Mouse (Mus musculus) CH12.LX (cell line): Measurements from ENCODE around the gene Eml2. TPM values are rescaled to one million over a fixed set of nuclear protein-coding genes. Genes with fewer than 3 reads are reported as not detected.
A peak's percentile ranks its signal among the peaks of the same experiment; 100 is the strongest.

Experiments
- DNase-seq: peaks from one replicate; pipeline ENCODE4 v3.0.0-alpha.2; 2013; ENCODE audit errors: extremely low read depth
- H3K27ac ChIP-seq: 2 replicates; pipeline ENCODE4 v1.5.1; 2012; ENCODE audit warnings: low read depth, mild to moderate bottlenecking, control low read depth, moderate library complexity; ENCODE audit not compliant: insufficient read depth
- H3K27me3 ChIP-seq: replicated peaks from 2 replicates; pipeline ENCODE3; 2012; ENCODE audit warnings: inconsistent platforms
- H3K36me3 ChIP-seq, 2 experiments: replicated peaks in 1 of 2; 2 replicates each; pipeline versions ENCODE3 to v1.6.1; 2012; ENCODE audit warnings: inconsistent platforms in 1 of 2, low read length in 1 of 2, mild to moderate bottlenecking in 1 of 2, mixed read lengths in 1 of 2, moderate library complexity in 1 of 2; ENCODE audit not compliant: control insufficient read depth in 1 of 2, insufficient read depth in 1 of 2
- H3K4me1 ChIP-seq, 2 experiments: 2 replicates each; pipeline ENCODE4 v1.6.1; 2012; ENCODE audit warnings: inconsistent platforms in 1 of 2, moderate library complexity in 1 of 2; ENCODE audit not compliant: insufficient read depth in 2 of 2, control insufficient read depth in 1 of 2
- H3K4me2 ChIP-seq: 2 replicates; pipeline ENCODE4 v1.6.1; 2012; ENCODE audit warnings: low read depth, mild to moderate bottlenecking, control low read depth; ENCODE audit not compliant: poor library complexity, insufficient read depth, severe bottlenecking
- H3K4me3 ChIP-seq, 3 experiments: fragments of 150-350 bp in 1 of 3; sonication (generic) in 1 of 3; replicated peaks in 1 of 3; 2 replicates each; pipeline versions ENCODE3 to v1.5.1; 2011 to 2012; ENCODE audit warnings: low read depth in 2 of 3, low read length in 2 of 3, mild to moderate bottlenecking in 2 of 3, moderate library complexity in 2 of 3, control low read depth in 1 of 3, improper control_type of control experiment in 1 of 3, inconsistent platforms in 1 of 3, mixed read lengths in 1 of 3; ENCODE audit not compliant: poor library complexity in 1 of 3
- H3K79me2 ChIP-seq: replicated peaks from 2 replicates; pipeline ENCODE4 v1.6.1; 2012; ENCODE audit warnings: mild to moderate bottlenecking, moderate library complexity; ENCODE audit not compliant: control insufficient read depth, poor library complexity, insufficient read depth, severe bottlenecking; ENCODE audit errors: extremely low read depth
- H3K9ac ChIP-seq: 2 replicates; pipeline ENCODE4 v1.6.1; 2012; ENCODE audit warnings: low read depth, mild to moderate bottlenecking, control low read depth, moderate library complexity; ENCODE audit not compliant: insufficient read depth
- H3K9me3 ChIP-seq: replicated peaks from 2 replicates; pipeline ENCODE3; 2012; ENCODE audit warnings: low read length, inconsistent platforms, mixed read lengths
- BHLHE40 ChIP-seq: IDR thresholded peaks from 2 replicates; pipeline ENCODE4 v1.6.1; 2011; ENCODE audit warnings: mild to moderate bottlenecking, low read depth, low read length, improper control_type of control experiment
- CHD1 ChIP-seq: IDR thresholded peaks from 2 replicates; pipeline ENCODE4 v1.6.1; 2012; ENCODE audit warnings: low read depth, low read length, improper control_type of control experiment, inconsistent platforms
- CTCF ChIP-seq, 2 experiments: IDR thresholded peaks in 1 of 2; conservative IDR thresholded peaks in 1 of 2; 2 replicates each; pipeline ENCODE4 v1.5.1; 2011 to 2012; ENCODE audit warnings: low read depth in 2 of 2, low read length in 2 of 2, improper control_type of control experiment in 1 of 2, inconsistent platforms in 1 of 2, mild to moderate bottlenecking in 1 of 2, moderate library complexity in 1 of 2
- GABPA ChIP-seq: IDR thresholded peaks from 2 replicates; pipeline ENCODE4 v1.6.1; 2012; ENCODE audit warnings: low read depth, low read length, improper control_type of control experiment, inconsistent platforms; ENCODE audit not compliant: insufficient replicate concordance
- IRF4 ChIP-seq: IDR thresholded peaks from 2 replicates; pipeline ENCODE4 v1.6.1; 2014; ENCODE audit warnings: low read depth, mild to moderate bottlenecking, inconsistent platforms, low read length, improper control_type of control experiment
- JUN ChIP-seq: IDR thresholded peaks from 2 replicates; pipeline ENCODE4 v1.6.1; 2011; ENCODE audit warnings: low read depth, mild to moderate bottlenecking, low read length, improper control_type of control experiment, moderate library complexity; ENCODE audit not compliant: insufficient read depth
- JUND ChIP-seq: conservative IDR thresholded peaks from 2 replicates; pipeline ENCODE4 v1.6.1; 2011; ENCODE audit warnings: low read depth, low read length, improper control_type of control experiment
- MAFK ChIP-seq: IDR thresholded peaks from 2 replicates; pipeline ENCODE4 v1.6.1; 2011; ENCODE audit warnings: low read length, improper control_type of control experiment; ENCODE audit not compliant: insufficient replicate concordance
- MEF2A ChIP-seq: IDR thresholded peaks from 2 replicates; pipeline ENCODE4 v1.6.1; 2014; ENCODE audit warnings: low read depth, mild to moderate bottlenecking, inconsistent platforms, low read length, improper control_type of control experiment, borderline replicate concordance
- NELFE ChIP-seq: IDR thresholded peaks from 2 replicates; pipeline ENCODE4 v1.6.1; 2011; ENCODE audit warnings: low read depth, low read length, improper control_type of control experiment
- PAX5 ChIP-seq: IDR thresholded peaks from 2 replicates; pipeline ENCODE4 v1.6.1; 2012; ENCODE audit warnings: low read length, inconsistent platforms, mixed read lengths
- POLR2A ChIP-seq: IDR thresholded peaks from 2 replicates; pipeline ENCODE4 v1.6.1; 2011; ENCODE audit warnings: low read depth, mild to moderate bottlenecking, improper control_type of control experiment, low read length
- RAD21 ChIP-seq: IDR thresholded peaks from 2 replicates; pipeline ENCODE4 v1.6.1; 2011; ENCODE audit warnings: low read depth, mild to moderate bottlenecking, low read length, improper control_type of control experiment, moderate library complexity
- SIN3A ChIP-seq: IDR thresholded peaks from 2 replicates; pipeline ENCODE4 v1.6.1; 2012; ENCODE audit warnings: low read length, improper control_type of control experiment, inconsistent platforms
- SMC3 ChIP-seq: IDR thresholded peaks from 2 replicates; pipeline ENCODE4 v1.6.1; 2011; ENCODE audit warnings: low read depth, low read length, improper control_type of control experiment
- TBP ChIP-seq: conservative IDR thresholded peaks from 2 replicates; pipeline ENCODE4 v1.6.1; 2011; ENCODE audit warnings: low read depth, low read length, improper control_type of control experiment
- TCF12 ChIP-seq: IDR thresholded peaks from 2 replicates; pipeline ENCODE4 v1.6.1; 2014; ENCODE audit warnings: low read depth, mild to moderate bottlenecking, inconsistent platforms, low read length, improper control_type of control experiment
- USF1 ChIP-seq: IDR thresholded peaks from 2 replicates; pipeline ENCODE4 v1.6.1; 2014; ENCODE audit warnings: low read depth, mild to moderate bottlenecking, inconsistent platforms, low read length, improper control_type of control experiment
- ZC3H11A ChIP-seq: IDR thresholded peaks from 2 replicates; pipeline ENCODE4 v1.6.1; 2012; ENCODE audit warnings: low read depth, mild to moderate bottlenecking, inconsistent platforms, low read length, improper control_type of control experiment
- ZKSCAN1 ChIP-seq: IDR thresholded peaks from 2 replicates; pipeline ENCODE4 v1.6.1; 2012; ENCODE audit warnings: low read depth, inconsistent platforms, low read length, improper control_type of control experiment, borderline replicate concordance
- ZNF384 ChIP-seq: IDR thresholded peaks from 2 replicates; pipeline ENCODE4 v1.6.1; 2012; ENCODE audit warnings: low read depth, low read length, improper control_type of control experiment, inconsistent platforms
- dilution Hi-C: fragments of 300-500 bp; cut with MboI; formaldehyde crosslinking; loops from 2 replicates; pipeline ENCODE4 v1.14.3; 2020; ENCODE audit warnings: low sequenced_read_pairs; ENCODE audit not compliant: extremely low pct_unique_long_range_greater_than_20kb, extremely low pct_ligation_motif_present
- in situ Hi-C: fragments of 300-500 bp; cut with MboI; formaldehyde crosslinking; loops from 3 replicates; pipeline ENCODE4 v1.14.3; 2019; ENCODE audit warnings: low sequenced_read_pairs, low pct_ligation_motif_present, low pct_unique_long_range_greater_than_20kb, mixed read lengths
- polyA plus RNA-seq: library from polyadenylated mRNA; unstranded; fragments of >175 nt; gene quantifications from 2 replicates; pipeline ENCODE4 v1.2.1, GENCODE M21; 2012; ENCODE audit warnings: low read depth; ENCODE audit not compliant: insufficient read length
- total RNA-seq, 2 experiments: library from RNA; depleted of rRNA; stranded (reverse); fragments of 300-350 nt in 1 of 2; fragments of >200 nt in 1 of 2; gene quantifications; 2 replicates each; pipeline ENCODE4 v1.2.3; 2012 to 2014

The Eml2 gene
- total and polyA plus RNA-seq, 3 experiments, result 12.3 to 52.4 (median 29.1) TPM

- TF ChIP-seq CHD1 (no peak), POLR2A (peak; percentile 41; the same call in 1 of the 2 replicates), MEF2A (no peak), SIN3A (peak; percentile 36; the same call in 1 of the 2 replicates), CTCF (conservative IDR thresholded peaks at IDR 0.05 in 1 of 2, IDR thresholded peaks at IDR 0.05 in 1 of 2; ENCODE audit: low read depth in 2 of 2, low read length in 2 of 2) (no peak), GABPA (no peak), ZKSCAN1 (no peak), TCF12 (0 out of 2 replicates have a peak, but pooled peaks have one; percentile 29), NELFE (no peak)
Measured at GRCm38 (mm10) chr7:19202065-19202850, 26.0 kb downstream of the Eml2 start (continued).

- H3K4me1 ChIP-seq, result peaks cover 3 to 5% of the 10 kb centered on the region in 2 experiments; a peak in 3 of 4 replicates
- peaks cover 29 to 43% of the 10 kb centered on the region in 2 experiments for H3K36me3 ChIP-seq
- no peak overlapping the region for H3K4me2 ChIP-seq
- dilution Hi-C loops, result no loop called here
- 0 out of 2 replicates have a peak, but pooled peaks have one; percentile 47 for TF ChIP-seq TBP
- TF ChIP-seq MAFK, result no peak
- no peak for TF ChIP-seq PAX5
- TF ChIP-seq USF1, result no peak
- H3K27me3 ChIP-seq, result no peaks in the 10 kb centered on the region
- H3K9me3 ChIP-seq, result peaks cover 8% of the 10 kb centered on the region
- H3K9ac ChIP-seq, result no peak overlapping the region
- no peak overlapping the region for H3K4me3 ChIP-seq
- no peaks in the 10 kb centered on the region for H3K79me2 ChIP-seq
- in situ Hi-C loops, result no loop called here
- no peak for DNase-seq
- H3K27ac ChIP-seq, result no peak overlapping the region
Measured at GRCm38 (mm10) chr7:19208201-19208910, 32.1 kb downstream of the Eml2 start.

DNA sequence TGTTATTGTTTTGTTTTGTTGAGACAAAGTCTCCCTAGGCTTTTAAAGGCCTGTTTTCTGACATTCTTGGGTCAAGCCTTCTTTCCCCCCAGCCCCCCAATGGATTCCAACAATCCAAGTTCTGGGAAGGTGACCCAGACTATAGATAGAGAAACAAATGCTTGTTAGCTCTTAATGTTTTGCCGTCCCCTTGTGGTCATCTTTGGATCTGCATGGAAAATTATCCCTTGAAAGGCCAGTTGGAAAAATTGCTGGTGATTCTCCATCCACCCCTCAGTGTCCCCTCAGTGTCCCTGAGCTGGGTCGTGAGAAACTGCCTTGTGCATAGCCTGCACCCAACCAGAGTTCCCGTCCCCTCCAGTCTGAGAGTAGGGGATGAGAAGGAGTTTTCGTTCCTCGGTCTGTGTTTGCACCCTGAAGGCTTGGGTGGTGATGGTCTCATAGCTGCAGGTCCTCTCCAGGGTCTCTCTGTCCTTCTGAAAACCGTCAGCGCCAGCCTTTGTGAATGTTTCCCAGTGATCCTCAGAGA is 32.8 kb downstream of the Eml2 start:
- in situ Hi-C loops, result no loop called here
- H3K9ac ChIP-seq, result no peak overlapping the region
- dilution Hi-C loops, result no loop called here
- TF ChIP-seq IRF4 (no peak), ZNF384 (no peak), JUND (no peak), TBP (no peak), BHLHE40 (no peak), RAD21 (peak; percentile 69), CTCF (conservative IDR thresholded peaks at IDR 0.05 in 1 of 2, IDR thresholded peaks at IDR 0.05 in 1 of 2; ENCODE audit: low read depth in 2 of 2, low read length in 2 of 2) (peak; percentile 80 to 93), JUN (no peak), ZC3H11A (0 out of 2 replicates have a peak, but pooled peaks have one; percentile 6), SMC3 (peak; percentile 72)
- TF ChIP-seq, all 38 proteins: peak for 4
- H3K36me3 ChIP-seq, result peaks cover 25 to 38% of the 10 kb centered on the region in 2 experiments
- H3K27me3 ChIP-seq, result no peaks in the 10 kb centered on the region
- H3K4me2 ChIP-seq, result no peak overlapping the region
- H3K79me2 ChIP-seq, result no peaks in the 10 kb centered on the region
- H3K4me1 ChIP-seq, result peaks cover under 1 to 3% of the 10 kb centered on the region in 2 experiments; a peak in 2 of 4 replicates
- H3K9me3 ChIP-seq, result peaks cover 8% of the 10 kb centered on the region
- DNase-seq, result no peak
- H3K27ac ChIP-seq, result no peak overlapping the region
- H3K4me3 ChIP-seq, result no peak overlapping the region
